Mouse (Mus musculus) right cerebral cortex, postnatal 25 days (tissue): Measurements from ENCODE around the gene Rb1.
A peak's percentile ranks its signal among the peaks of the same experiment; 100 is the strongest.

Source experiments
- DNase-seq: peaks from one replicate; pipeline ENCODE4 v3.0.0; 2022

The Rb1 gene

GRCm38 (mm10) chr14:73325456-73326381 is at the start of gene Rb1:
TSS of gene Rb1 (minus strand) at chr14:73325822.
- peak; percentile 85 for DNase-seq

- no peak for DNase-seq
Observed at GRCm38 (mm10) chr14:73374315-73374890, 48.8 kb upstream of the Rb1 start.

- no peak for DNase-seq
Observed at GRCm38 (mm10) chr14:73373606-73374005, 48.0 kb upstream of the Rb1 start.

- DNase-seq: no peak
Observed at GRCm38 (mm10) chr14:73372990-73373389, 47.4 kb upstream of the Rb1 start.

GRCm38 (mm10) chr14:73371577-73371976 is 46.0 kb upstream of the Rb1 start:
- DNase-seq: no peak

- DNase-seq: no peak
Observed at GRCm38 (mm10) chr14:73370695-73371372, 45.2 kb upstream of the Rb1 start.

GRCm38 (mm10) chr14:73370078-73370670 is 44.6 kb upstream of the Rb1 start:
- no peak for DNase-seq

- DNase-seq: no peak
Observed at GRCm38 (mm10) chr14:73369634-73370033, 44.0 kb upstream of the Rb1 start.

- DNase-seq: no peak
Observed at GRCm38 (mm10) chr14:73368966-73369365, 43.3 kb upstream of the Rb1 start.

- no peak for DNase-seq
Observed at GRCm38 (mm10) chr14:73368221-73368620, 42.6 kb upstream of the Rb1 start.

GRCm38 (mm10) chr14:73366278-73366677 is 40.7 kb upstream of the Rb1 start:
- DNase-seq: no peak

GRCm38 (mm10) chr14:73363782-73364181 is 38.2 kb upstream of the Rb1 start:
- DNase-seq: no peak

GRCm38 (mm10) chr14:73354700-73355099 is 29.1 kb upstream of the Rb1 start:
- DNase-seq: no peak

GRCm38 (mm10) chr14:73351118-73351517 is 25.5 kb upstream of the Rb1 start:
- no peak for DNase-seq

GRCm38 (mm10) chr14:73350029-73350428 is 24.4 kb upstream of the Rb1 start:
- DNase-seq: no peak

- DNase-seq: no peak
Observed at GRCm38 (mm10) chr14:73349061-73349670, 23.5 kb upstream of the Rb1 start.

- DNase-seq: no peak
Observed at GRCm38 (mm10) chr14:73347302-73347701, 21.7 kb upstream of the Rb1 start.

- DNase-seq: no peak
Observed at GRCm38 (mm10) chr14:73345614-73346013, 20.0 kb upstream of the Rb1 start.

- DNase-seq: no peak
Observed at GRCm38 (mm10) chr14:73340051-73340755, 14.6 kb upstream of the Rb1 start.

GRCm38 (mm10) chr14:73339615-73340014 is 14.0 kb upstream of the Rb1 start:
- no peak for DNase-seq

- no peak for DNase-seq
Observed at GRCm38 (mm10) chr14:73336316-73337080, 10.9 kb upstream of the Rb1 start.
